Mouse (Mus musculus): ENCODE data around the gene Inpp4b.

GRCm38 (mm10) chr8:81449798-81450197 lies 107.4 kb downstream of the Inpp4b start:
- no peak for TF ChIP-seq CTCF (IDR thresholded peaks at IDR 0.05; ENCODE audit: borderline replicate concordance, control insufficient read depth, extremely low read depth, insufficient read depth, low read length, poor library complexity)
- TF ChIP-seq POLR2A (IDR thresholded peaks at IDR 0.05; ENCODE audit: control insufficient read depth, extremely low read depth, insufficient read depth, low read length, poor library complexity), result no peak
